Mouse (Mus musculus) embryonic fibroblast, embryonic 13.5 days (primary cell): ENCODE results near the gene Smok2a.

ENCODE experiments used
- CTCF ChIP-seq: IDR thresholded peaks from 2 replicates; pipeline ENCODE4 v1.5.1; 2011; ENCODE audit warnings: mild to moderate bottlenecking, control low read depth, low read length, moderate library complexity, borderline replicate concordance; ENCODE audit not compliant: insufficient read depth
- POLR2A ChIP-seq: IDR thresholded peaks from 2 replicates; pipeline ENCODE4 v1.6.1; 2011; ENCODE audit warnings: low read depth, mild to moderate bottlenecking, control low read depth, low read length, moderate library complexity

GRCm38 (mm10) chr17:13215595-13215994 lies 5.4 kb upstream of the Smok2a start:
- TF ChIP-seq POLR2A, result no peak
- no peak for TF ChIP-seq CTCF
